Mouse (Mus musculus) hindbrain, embryonic 11.5 days (tissue): ENCODE measurements at regions not wholly inside any gene's neighbourhood (a gene's known extent, or its start where the extent isn't known, plus 50 kb on each side); places are given as distances from the start of the nearest gene placed in this dataset.
A peak's percentile ranks its signal among the peaks of the same experiment; 100 is the strongest.

Experiments used
- ATAC-seq: fragments of 200-750 bp; cut with Nextera tagmentation; 2 replicates; pipeline ENCODE4 v1.8.0; 2017; ENCODE audit warnings: mild to moderate bottlenecking, moderate TSS enrichment, moderate library complexity; ENCODE audit not compliant: low FRiP score
- DNase-seq: peaks from one replicate; pipeline ENCODE4 v3.0.0-alpha.2; 2015; ENCODE audit warnings: low spot score
- H3K27ac ChIP-seq: fragments of 300-500 bp; sonication (generic); 2 replicates; pipeline ENCODE4 v1.5.1; 2014; ENCODE audit warnings: mild to moderate bottlenecking, low read depth, low read length
- H3K27me3 ChIP-seq: fragments of 300-500 bp; sonication (generic); 2 replicates; pipeline ENCODE4 v1.6.1; 2014; ENCODE audit warnings: mild to moderate bottlenecking, low read length, moderate library complexity, mixed read lengths; ENCODE audit not compliant: control insufficient read depth, insufficient read depth
- H3K36me3 ChIP-seq: fragments of 300-500 bp; sonication (generic); 2 replicates; pipeline ENCODE4 v1.6.1; 2014; ENCODE audit warnings: mild to moderate bottlenecking, low read length, moderate library complexity, mixed read lengths; ENCODE audit not compliant: control insufficient read depth, insufficient read depth
- H3K4me1 ChIP-seq: fragments of 300-500 bp; sonication (generic); replicated peaks from 2 replicates; pipeline ENCODE4 v1.6.1; 2014; ENCODE audit warnings: low read length, mixed read lengths; ENCODE audit not compliant: control insufficient read depth, insufficient read depth
- H3K4me2 ChIP-seq: fragments of 300-500 bp; sonication (generic); replicated peaks from 2 replicates; pipeline ENCODE4 v1.6.1; 2014; ENCODE audit warnings: mild to moderate bottlenecking, low read depth, low read length
- H3K4me3 ChIP-seq: fragments of 300-500 bp; sonication (generic); 2 replicates; pipeline ENCODE4 v1.5.1; 2014; ENCODE audit warnings: low read depth, low read length
- H3K9ac ChIP-seq: fragments of 300-500 bp; sonication (generic); 2 replicates; pipeline ENCODE4 v1.6.1; 2014; ENCODE audit warnings: low read depth, low read length
- H3K9me3 ChIP-seq: fragments of 300-500 bp; sonication (generic); 2 replicates; pipeline ENCODE4 v1.6.1; 2016; ENCODE audit warnings: low read length; ENCODE audit not compliant: control insufficient read depth
- WGBS: fragments of 180-500 bp; shearing (Covaris S2); extraction: QIAGEN DNeasy Blood & Tissue Kit; methylation state at CpG from one replicate; pipeline ENCODE4 v1.1.7; 2014; 5-methylcytosine and 5-hydroxymethylcytosine counted together

- H3K27ac ChIP-seq: no peak overlapping the region
- H3K4me3 ChIP-seq: no peak overlapping the region
These were observed 259.7 kb downstream of the Pik3r1 start for GRCm38 (mm10) chr13:101508331-101508730.

DNA sequence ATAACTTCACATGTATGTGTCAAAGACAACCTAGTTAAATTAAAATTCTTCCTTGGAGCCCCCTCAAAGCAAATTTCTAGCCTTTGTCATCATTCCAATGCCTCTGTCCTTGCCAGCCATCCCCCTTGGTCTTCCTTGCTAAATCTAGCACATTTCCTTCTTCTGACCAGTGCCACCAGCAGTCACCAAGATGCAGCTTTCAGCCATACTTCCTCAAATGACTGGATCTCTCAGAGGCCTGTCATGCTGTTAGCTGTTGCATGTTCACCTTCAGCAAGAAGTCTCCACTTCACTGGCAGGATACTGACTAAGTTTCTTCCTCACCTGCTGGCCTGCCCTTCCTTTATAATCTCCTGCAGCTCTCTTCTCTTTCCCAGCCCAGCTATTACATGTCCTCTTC lies 261.3 kb downstream of the Pik3r1 start:
- H3K9me3 ChIP-seq: no peaks in the 10 kb centered on the region
- no peak overlapping the region for H3K9ac ChIP-seq
- ATAC-seq (no peak), DNase-seq (no peak)
- no peaks in the 10 kb centered on the region for H3K4me1 ChIP-seq
- no peak overlapping the region for H3K4me3 ChIP-seq
- no peaks in the 10 kb centered on the region for H3K36me3 ChIP-seq
- no peak overlapping the region for H3K27ac ChIP-seq
- no peak overlapping the region for H3K4me2 ChIP-seq
- H3K27me3 ChIP-seq: no peaks in the 10 kb centered on the region

More at GRCm38 (mm10) chr13:101508331-101508730, 259.7 kb downstream of the Pik3r1 start:
- Histone ChIP-seq H3K36me3 (no peaks in the 10 kb centered on the region), H3K4me2 (no peak overlapping the region), H3K27me3 (no peaks in the 10 kb centered on the region), H3K4me1 (no peaks in the 10 kb centered on the region), H3K9me3 (no peaks in the 10 kb centered on the region), H3K9ac (no peak overlapping the region)
- no peak for DNase-seq
- no peak for ATAC-seq

DNA sequence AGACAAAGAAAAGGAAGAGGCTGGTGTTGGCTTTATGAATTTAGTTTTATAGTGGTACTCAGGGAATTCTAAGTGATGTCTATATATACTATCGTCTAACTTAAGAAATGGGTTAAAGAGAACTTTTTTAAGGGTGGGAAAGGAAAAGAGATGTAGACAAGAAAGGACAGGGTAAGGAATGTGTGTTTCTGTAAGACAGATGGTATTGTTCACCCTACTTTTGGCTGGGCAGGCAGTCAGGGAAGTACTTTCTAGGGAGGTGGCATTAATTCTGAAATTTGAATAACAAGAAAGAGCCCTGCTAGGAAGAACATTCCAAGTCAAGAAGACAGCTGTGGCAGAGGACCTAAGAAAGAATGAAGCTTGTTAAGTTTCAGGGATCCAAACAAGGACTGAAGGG lies 263.0 kb downstream of the Pik3r1 start:
- Histone ChIP-seq H3K27ac (no peak overlapping the region), H3K9ac (no peak overlapping the region), H3K4me2 (no peak overlapping the region), H3K4me3 (no peak overlapping the region), H3K9me3 (no peaks in the 10 kb centered on the region), H3K27me3 (no peaks in the 10 kb centered on the region), H3K4me1 (no peaks in the 10 kb centered on the region), H3K36me3 (no peaks in the 10 kb centered on the region)
- WGBS: 90% methylated on average over 1 of the region's 1 CpGs
- DNase-seq (no peak), ATAC-seq (no peak)

DNA sequence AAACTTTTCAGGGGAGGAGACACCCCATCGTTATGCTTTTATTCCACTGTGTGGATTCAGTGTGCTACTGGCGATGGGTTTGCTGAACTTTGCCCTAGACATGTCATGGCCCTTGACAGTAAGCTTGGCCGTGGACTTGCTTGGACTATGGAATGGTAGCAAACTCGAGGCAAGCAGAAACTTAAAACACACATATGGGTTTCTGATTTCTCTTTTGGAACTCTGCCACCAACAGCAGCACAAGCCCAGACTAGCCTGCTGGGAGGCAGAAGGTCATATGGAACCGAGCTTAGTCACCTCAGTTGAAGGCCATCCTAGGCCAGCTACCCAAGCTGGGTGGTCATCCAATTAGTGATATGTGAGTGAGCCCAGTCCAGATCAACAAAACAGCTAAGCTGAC lies 263.8 kb downstream of the Pik3r1 start:
- H3K4me2 ChIP-seq: no peak overlapping the region
- H3K27me3 ChIP-seq: no peaks in the 10 kb centered on the region
- no peak for ATAC-seq
- no peak overlapping the region for H3K4me3 ChIP-seq
- DNase-seq: no peak
- WGBS: 75% methylated on average over 5 of the region's 5 CpGs
- H3K4me1 ChIP-seq: no peaks in the 10 kb centered on the region
- no peaks in the 10 kb centered on the region for H3K9me3 ChIP-seq
- no peak overlapping the region for H3K9ac ChIP-seq
- H3K27ac ChIP-seq: no peak overlapping the region
- no peaks in the 10 kb centered on the region for H3K36me3 ChIP-seq

GRCm38 (mm10) chr13:101501845-101502284 lies 266.2 kb downstream of the Pik3r1 start:
- 79% methylated on average over 5 of the region's 5 CpGs for WGBS

DNA sequence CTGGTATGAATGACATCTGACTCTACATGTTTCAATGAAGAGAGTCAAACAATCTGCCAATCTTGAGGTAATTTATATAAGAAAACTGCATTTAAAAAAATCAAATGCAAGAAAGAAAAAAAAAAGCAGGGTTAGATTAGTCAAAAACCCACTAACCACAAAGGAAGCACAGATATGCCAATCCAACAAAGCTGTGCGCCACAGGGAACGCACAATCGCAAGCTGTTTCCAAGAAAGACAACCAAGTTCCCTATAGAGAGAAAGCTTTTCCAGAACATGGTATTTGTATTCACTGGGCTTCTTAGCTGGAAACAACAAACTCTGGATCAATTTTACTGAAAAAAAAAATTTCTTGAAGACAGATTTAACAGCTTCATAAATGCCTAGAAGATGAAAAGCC lies 267.0 kb downstream of the Pik3r1 start:
- ATAC-seq: no peak
- Histone ChIP-seq H3K4me1 (no peaks in the 10 kb centered on the region), H3K9ac (no peak overlapping the region), H3K36me3 (no peaks in the 10 kb centered on the region), H3K27me3 (no peaks in the 10 kb centered on the region), H3K27ac (no peak overlapping the region), H3K9me3 (no peaks in the 10 kb centered on the region), H3K4me2 (no peak overlapping the region), H3K4me3 (no peak overlapping the region)
- DNase-seq: no peak
- 94% methylated on average over 3 of the region's 3 CpGs for WGBS

More at GRCm38 (mm10) chr13:101501845-101502284, 266.2 kb downstream of the Pik3r1 start:
- no peak overlapping the region for H3K27ac ChIP-seq
- H3K4me3 ChIP-seq: no peak overlapping the region
- no peak overlapping the region for H3K4me2 ChIP-seq
- no peak overlapping the region for H3K9ac ChIP-seq
- H3K9me3 ChIP-seq: no peaks in the 10 kb centered on the region
- H3K36me3 ChIP-seq: no peaks in the 10 kb centered on the region
- no peaks in the 10 kb centered on the region for H3K4me1 ChIP-seq
- H3K27me3 ChIP-seq: no peaks in the 10 kb centered on the region
- no peak for DNase-seq
- ATAC-seq: no peak

DNA sequence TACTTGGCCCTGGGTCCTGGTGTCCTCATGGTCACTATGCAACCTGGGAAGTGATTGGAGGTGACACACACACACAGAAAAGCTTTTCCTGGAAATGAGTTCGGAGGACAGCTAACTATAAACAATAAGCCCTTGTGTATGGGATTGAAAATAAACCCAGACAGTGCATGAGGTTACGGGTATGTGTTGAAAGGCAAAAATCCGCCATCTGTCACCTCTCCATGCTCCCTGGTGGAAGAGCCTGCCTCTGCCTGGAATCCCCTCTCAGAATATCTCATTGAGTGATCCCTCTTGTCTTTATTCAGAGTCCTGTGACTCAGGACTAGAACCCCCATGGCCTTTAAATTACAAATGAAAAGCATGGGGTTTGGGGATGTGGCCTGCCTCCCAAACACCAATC lies 276.2 kb downstream of the Pik3r1 start:
- Histone ChIP-seq H3K27me3 (no peaks in the 10 kb centered on the region), H3K27ac (no peak overlapping the region), H3K9ac (no peak overlapping the region), H3K4me2 (no peak overlapping the region), H3K4me1 (no peaks in the 10 kb centered on the region), H3K4me3 (no peak overlapping the region), H3K9me3 (no peaks in the 10 kb centered on the region), H3K36me3 (no peaks in the 10 kb centered on the region)
- WGBS: 22% methylated on average over 3 of the region's 3 CpGs
- 0 out of 2 replicates have a peak, but pooled peaks have one; percentile 49 for ATAC-seq
- peak; percentile 8 for DNase-seq

DNA sequence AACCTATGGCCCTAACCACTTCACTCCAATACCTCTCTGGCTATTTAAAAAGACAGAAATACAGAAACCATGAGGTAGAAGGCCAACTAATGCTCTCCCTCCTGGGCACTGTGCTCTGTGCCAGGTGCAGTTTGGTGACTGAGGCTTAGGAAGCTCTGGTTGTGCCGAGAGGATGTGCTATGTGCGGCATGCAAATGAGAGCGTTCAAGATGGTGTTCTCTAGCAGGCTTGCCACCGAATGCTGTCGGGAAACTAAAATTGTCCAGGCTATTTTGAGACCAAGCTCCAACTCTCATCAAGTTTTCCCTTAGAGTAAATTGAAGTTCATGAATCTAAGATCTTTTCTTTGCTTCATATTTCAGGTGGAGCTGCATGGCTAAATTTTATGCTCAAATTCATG lies 277.1 kb downstream of the Pik3r1 start:
- no peaks in the 10 kb centered on the region for H3K36me3 ChIP-seq
- DNase-seq (no peak), ATAC-seq (no peak)
- no peaks in the 10 kb centered on the region for H3K9me3 ChIP-seq
- no peaks in the 10 kb centered on the region for H3K27me3 ChIP-seq
- no peaks in the 10 kb centered on the region for H3K4me1 ChIP-seq
- H3K9ac ChIP-seq: no peak overlapping the region
- WGBS: 87% methylated on average over 5 of the region's 5 CpGs
- H3K27ac ChIP-seq: no peak overlapping the region
- no peak overlapping the region for H3K4me3 ChIP-seq
- H3K4me2 ChIP-seq: no peak overlapping the region

DNA sequence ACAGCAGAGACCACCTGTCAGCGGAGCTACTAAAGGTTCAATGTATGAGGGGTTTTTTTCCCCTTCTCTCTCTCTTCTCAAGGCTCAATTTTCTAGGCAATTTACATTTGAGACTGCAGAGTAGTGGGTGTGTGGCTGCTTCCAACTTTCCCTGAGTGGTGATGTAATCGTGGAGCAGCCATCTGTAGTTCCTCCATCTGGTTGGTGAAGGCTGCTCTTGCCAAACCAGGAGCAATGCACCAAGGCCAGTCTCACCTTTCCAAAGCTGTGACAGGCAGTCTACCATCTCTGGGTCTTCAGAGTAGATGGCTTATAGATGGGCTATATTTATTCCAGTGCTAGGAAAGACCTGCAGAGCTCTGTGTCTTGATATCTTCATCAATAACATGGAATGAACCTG lies 280.4 kb downstream of the Pik3r1 start:
- DNase-seq (no peak), ATAC-seq (no peak)
- 84% methylated on average over 2 of the region's 2 CpGs for WGBS
- H3K4me2 ChIP-seq: no peak overlapping the region
- H3K9me3 ChIP-seq: no peaks in the 10 kb centered on the region
- H3K27me3 ChIP-seq: no peaks in the 10 kb centered on the region
- no peak overlapping the region for H3K4me3 ChIP-seq
- H3K9ac ChIP-seq: no peak overlapping the region
- no peak overlapping the region for H3K27ac ChIP-seq
- no peaks in the 10 kb centered on the region for H3K4me1 ChIP-seq
- H3K36me3 ChIP-seq: no peaks in the 10 kb centered on the region
